Mouse (Mus musculus): ENCODE results near the gene Kank1.

Kank1 gene

DNA sequence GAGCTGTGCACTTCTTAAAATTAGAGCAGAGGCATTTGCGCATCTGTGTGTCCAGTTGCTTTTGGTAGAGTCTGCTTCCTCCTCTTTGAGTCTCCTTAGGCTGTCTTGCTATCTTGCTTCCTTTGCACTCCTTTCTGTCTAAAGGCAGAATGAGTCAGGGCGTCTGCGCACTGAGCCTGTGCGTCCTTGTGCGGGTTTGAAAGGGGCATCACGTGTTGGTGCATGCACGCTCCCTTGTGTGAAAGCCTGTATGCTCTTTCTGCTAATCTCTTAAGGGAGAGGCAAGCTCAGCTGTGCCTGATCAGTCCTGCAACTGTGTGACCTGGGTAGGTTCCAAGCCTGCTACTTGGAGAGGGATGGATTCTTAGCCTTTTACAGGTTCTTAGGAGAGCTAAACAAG, 136.0 kb downstream of the Kank1 start:
- no peak for DNase-seq

DNA sequence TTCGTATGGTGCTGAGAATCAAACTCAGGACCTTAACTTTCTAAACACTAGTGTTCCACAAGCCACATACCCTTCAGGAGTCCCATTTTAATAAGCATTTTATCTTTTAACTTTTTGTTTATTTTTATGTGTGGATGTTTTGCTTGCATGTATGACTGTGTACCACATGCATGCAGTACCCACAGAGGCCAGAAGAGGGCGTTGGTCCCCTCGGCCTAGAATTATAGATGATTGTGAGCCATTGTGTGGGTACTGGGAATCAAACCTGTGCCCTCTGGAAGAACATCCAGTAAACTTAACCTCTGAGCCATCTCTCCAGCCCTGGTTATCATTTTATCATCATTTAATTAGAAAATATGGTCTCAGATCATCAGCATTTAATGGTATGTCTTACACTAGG, 136.8 kb downstream of the Kank1 start:
- DNase-seq: no peak

DNA sequence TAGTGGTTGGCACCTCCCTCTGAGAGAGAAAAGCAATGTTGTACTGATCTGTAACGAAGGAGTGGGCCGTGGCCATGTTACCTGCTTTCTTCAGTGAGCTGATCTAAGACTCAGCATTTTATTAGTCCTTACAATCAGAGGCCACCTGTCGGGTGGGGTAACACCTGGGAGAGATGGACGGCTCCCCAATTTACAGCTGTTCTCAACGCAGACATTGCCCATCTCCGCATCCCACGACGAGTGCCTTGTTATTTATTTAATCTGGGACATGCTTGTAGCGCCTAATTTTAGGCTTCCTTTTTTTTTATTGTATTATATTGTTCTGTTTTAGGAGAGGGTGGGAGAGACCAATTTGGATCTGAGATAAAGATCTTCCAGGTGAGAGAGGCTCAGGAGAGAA, 137.4 kb downstream of the Kank1 start:
- no peak for DNase-seq

DNA sequence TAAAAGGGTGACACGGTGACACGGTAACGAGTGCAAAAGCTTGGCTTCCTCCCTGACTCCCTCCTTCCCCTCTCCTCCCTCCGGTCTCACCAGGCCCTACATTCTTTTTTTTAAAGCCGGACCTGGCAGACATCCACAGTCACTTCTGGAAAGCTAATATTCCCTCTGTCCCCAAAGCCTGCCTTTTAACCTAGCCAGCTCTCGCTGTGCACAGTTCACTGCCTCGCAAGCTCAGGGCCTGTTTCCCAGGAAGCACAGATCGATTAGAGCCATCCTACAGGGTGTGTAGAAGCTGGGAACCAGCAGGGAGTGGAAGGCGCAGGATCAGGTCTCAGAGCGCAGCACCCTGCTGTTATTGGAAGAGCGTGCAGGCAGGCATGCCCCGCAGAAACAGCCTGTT, 138.2 kb downstream of the Kank1 start:
- no peak for DNase-seq

DNA sequence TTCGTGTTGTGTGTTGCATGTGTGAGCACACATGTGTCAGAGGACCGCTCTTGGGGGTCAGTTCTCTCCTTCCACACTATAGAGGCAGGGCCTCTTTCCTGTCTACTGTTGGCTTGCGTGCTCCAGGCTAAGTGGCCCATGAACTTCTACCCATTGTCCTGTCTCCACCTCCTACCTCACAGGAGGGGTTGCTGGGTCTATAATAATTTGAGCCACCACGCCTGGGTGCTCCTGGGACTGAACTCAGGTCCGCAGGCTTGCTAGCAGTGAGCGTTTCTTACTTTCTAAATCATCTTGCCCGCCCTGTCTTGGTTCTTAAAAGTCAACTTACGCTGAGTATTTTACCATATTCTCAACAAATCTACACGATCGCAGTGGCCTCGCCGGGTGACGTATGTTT, 140.1 kb downstream of the Kank1 start:
- DNase-seq: no peak

DNA sequence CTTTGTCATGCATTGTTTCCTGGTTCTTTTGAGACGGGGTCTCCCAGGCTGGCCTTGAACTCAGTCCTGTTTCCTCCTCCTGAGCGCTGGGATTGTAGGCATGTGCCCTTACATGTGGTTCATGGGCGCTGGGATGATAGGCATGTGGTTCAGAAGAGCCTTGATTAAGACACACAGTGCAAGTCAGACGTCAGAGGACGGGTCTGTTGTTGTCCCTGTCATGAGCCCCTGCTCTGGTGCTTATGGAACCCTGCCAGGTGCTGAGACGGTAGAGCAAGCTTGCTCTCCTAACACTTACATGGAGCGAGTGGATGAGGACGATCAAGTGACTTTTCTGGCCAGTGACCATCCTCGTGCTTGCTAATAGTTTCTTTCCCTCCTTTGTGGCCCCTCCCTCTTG, 143.9 kb downstream of the Kank1 start:
- no peak for DNase-seq

DNA sequence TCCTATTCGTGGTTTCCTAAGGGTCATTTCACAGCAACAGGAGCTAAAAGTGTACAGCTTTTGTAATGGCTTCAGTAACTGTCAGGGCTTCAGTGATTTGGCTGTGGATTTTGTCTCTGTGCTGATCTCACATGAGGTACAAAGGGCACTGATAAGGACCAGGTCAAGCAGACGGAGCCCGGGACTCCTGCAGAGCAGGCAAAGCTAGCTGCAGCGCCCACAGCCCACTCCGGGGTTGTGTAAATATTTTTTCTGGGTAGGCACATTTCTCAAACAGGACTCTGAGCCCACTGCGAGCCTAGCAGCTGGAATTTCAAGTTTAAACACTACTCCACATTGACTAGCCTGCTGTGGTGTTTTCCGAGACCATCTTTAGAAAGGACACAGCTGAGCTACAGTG, 145.2 kb downstream of the Kank1 start:
- DNase-seq: no peak

DNA sequence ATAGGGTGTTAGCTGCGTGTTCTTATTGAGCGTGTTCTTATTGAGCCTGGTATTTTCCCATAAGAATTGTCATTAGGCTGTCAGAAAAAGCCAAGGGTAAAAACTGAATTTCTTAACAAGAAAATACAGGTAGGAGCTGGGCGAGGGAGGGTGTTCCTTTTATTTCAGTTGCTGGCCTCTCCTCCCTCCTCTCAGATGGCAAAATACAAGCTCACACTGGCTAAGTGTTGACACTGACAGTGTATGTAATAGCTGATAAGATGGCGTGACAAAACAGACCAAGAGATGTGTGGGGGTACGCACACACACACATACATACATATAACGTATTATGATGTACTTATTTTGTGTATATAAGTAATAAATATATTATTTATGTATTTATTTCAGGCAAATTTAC, 145.7 kb downstream of the Kank1 start:
- no peak for DNase-seq

DNA sequence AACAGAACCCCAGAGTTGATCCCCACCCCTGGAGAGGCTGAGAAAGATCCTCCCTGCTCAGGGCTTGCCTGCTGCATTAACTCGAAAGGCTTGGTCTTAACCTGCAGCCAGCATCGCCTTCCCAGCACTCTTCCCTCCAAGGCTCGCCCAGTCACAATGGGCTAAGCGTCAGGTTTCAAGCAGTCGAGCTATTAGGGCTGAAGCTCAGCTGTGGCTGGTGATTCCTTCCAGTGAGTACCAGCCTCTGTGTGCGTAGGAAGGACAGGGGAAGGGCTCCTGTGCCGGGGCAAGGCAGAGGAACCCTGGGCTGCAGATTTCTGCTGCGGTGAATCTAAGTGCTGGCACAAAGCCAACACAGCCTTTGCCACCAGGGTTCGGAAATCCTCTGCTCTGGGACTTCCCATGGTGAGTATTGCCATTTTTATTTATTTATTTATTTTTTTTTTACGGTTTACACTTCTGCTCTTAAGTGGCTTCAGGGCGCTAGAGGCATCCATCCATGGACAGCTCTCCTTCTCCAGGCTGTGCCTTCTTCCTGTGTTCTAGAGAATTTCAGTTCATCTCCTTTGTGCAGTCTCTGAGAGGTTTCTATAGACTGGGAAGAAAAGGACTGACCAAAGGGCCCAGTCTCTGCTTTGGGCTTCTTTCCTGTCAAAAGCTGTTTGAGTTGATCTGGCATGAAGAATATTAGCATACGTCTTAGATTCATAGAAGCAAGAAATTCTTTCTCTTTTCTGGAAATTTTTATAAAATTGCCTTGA, 146.8 kb downstream of the Kank1 start:
- no peak for DNase-seq

DNA sequence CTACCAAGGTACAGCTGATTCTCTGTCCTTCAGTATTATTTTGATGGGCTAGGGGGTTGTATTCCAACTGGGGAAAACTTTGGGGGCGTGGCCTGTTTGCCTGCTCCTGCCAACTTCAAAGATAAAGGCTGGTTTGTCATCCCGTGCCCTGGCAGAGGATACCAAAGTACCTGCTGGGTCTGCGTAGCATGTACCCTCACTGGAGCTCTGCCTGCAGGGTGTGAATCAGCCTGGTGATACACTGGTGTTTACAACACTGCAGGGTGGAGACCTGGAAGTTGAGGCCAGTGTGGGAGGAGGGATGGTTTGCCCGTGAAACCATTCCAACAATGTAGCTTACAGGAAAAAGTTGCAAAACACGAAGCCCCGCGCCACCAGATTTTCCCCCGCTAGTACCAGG, 149.2 kb downstream of the Kank1 start:
- DNase-seq: no peak

DNA sequence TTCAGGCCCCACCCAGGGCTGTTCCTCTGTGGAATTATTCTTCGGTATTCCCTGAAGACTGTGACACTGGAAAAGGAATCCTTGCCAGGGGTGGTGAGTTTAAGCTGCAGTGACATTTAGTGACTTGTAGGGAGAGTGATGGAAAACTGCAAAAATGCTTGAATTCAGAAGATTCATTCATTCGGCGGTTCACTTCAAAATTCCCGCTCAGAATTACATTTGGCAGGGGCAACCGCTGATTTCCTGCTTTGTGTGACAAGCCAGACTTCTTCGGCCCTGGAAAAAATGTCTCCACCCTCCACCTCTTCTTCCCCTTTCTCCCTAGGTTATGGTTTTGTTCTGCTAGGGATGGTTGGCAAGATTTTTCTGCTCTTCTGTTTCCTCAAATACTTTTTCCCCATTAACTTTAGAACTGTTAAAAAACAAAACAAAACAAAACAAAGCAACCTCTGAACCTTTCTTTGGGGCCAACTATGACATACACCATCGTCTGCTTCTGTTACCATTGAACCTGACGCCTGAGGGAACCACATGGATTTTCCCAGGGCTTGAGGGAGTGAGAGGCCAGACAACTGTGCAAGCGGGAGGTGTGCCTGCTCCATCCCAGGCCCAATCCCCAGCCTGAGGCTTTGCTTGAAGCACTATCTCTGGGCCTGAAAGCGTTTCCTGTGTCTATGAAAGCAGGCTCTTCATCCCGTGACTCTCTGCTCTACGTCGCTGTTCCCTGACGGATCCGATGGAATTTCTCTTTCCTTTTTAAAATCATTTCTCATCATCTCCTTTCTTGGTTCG, 150.1 kb downstream of the Kank1 start:
- no peak for DNase-seq

DNA sequence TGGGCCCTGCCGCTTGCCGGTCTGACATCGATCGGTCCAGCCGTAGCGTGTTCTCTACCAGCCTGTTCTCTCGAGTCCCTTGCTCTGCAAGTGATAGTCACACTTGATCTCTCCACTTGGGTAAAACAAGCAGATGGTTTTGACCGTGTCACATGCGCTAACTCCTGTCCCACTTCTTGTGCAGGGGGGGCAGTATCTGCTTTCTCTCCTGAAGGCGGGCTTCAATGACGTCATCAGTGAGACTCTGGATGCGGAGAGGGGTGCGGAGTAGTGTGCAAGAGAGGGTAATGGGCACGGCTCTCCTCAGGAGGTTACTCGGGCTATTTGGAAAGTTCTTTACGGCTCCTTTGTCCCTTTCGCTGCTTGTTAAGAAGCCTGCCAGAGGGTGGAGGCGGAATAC, 151.1 kb downstream of the Kank1 start:
- no peak for DNase-seq

DNA sequence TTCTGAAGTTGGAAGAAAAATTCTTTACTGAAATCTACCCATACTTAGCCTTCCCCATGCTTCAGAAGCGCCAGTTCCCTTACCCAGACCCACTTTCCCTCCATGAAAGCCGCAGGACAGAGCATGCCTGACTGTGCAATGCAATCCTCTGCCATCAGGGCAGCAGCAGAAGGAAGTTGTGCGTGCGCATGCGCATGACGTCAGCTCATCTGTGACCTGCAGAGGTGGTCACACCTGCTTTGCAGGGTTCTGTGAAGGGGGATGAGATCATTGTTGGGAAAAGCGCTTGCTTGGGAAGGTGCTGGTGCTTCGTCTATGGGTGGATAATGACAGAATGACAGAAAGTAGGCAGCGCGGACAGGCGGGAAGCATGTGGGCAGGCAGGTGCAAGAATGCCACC, 155.4 kb downstream of the Kank1 start:
- no peak for DNase-seq

DNA sequence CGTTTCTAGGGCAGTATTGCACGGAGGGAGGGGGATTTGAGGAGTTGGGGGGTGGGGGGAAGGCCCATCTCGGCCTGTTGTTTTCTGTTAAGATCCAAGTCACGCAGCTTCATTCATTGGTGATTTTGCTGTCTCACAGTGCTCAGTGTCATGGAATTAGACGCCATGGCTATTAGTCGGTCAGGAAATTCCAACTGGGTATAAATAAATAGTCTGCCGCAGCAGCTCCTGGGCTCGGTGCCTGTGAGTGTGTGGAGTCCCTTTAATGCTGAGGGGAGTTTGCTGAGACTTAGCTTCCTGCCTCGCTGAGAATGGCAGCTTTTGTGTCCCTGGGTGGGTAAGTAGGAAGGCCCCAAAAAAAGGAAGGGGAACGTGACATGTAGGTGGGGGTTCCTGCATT, 158.3 kb downstream of the Kank1 start:
- no peak for DNase-seq

DNA sequence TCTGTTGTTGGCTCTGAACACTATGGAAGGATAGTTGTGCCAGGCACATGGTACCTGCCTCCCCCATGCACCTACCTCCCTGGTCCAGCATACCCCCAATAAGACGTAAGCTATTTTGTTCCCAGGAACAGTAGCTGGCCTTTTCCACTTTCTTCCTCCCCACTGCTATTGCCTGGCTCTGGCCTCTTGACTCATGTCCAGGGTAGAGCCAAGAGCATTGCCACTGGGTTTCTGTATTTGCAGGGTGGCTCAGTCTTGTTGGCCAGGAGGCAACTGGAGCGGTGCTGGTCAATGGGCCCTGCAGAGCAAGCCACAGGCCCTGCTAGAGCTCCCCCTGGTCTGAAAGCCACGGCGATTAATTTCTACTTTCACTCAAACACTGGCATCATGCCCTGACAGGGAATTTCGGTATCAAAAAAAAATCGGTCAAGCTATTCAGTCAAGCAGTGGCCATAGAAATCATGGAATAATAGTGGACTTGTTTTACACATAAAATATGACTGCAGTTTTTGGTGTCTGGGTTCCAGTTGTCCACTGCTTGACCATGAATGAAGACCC, 160.0 kb downstream of the Kank1 start:
- no peak for DNase-seq

DNA sequence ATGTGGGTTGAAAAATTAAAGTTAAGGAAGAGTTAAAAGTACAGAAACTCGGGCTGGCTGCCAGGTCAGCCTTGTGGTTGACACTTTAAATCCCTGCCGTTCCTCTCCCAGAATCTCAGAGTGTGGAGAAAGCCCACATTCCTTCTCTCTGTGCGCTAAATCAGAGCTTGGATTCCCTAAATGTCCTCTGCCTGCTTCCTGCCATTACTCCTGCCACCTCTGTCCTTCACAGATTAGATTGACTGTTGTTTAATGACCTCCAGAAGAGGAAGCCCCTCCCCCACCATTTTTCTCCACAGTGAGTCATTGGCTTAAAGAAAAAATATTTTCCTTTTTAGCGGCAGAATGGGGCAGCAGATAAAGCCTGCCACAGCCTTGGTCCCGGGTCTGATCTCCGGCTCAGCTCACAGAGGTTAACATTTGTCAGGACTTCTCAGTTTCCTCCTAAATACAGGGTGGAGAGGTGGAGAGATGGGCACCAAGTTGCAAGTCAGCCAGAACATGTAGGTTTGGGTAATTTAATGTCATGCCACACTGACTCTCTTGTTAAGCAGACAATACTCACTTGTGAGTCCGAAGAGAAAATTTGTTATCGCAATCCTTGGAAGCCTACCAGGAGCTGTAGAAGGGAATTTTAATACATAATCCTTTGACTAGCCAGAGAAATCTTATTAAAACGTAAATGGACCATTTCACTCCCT, 162.9 kb downstream of the Kank1 start:
- no peak for DNase-seq

DNA sequence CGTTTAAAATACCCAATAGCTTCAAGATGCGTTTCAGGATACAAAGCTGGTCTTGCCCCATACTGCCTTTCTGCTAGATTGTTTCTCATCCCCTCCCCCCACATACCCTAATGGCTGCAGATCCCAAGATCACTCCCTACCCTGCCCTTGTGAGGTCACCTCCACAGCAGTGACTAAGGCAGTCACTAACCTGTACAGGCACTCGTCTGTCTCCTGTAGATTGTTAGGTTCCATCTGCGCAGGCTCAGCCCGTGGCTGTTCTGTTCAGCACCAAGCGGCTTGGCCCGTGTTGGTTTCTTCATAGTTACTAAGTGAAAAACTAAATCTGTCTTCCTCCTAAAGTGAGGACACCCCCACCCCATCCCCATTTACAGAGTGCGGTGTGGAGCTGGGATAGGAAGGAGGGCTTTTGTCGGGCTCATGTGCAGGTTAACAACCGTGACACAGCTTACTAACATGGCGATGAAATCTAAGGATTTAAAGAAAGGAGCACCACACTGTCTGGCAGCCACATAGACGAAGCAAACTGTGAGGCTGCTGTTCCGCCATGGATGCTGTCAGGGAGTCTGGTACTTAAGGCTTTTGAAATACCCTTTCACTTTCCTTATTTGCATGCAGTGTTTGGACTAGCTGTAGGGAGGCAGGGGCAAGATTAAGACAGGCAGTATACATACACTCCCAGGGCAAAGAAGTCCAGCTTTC, 163.6 kb downstream of the Kank1 start:
- no peak for DNase-seq

DNA sequence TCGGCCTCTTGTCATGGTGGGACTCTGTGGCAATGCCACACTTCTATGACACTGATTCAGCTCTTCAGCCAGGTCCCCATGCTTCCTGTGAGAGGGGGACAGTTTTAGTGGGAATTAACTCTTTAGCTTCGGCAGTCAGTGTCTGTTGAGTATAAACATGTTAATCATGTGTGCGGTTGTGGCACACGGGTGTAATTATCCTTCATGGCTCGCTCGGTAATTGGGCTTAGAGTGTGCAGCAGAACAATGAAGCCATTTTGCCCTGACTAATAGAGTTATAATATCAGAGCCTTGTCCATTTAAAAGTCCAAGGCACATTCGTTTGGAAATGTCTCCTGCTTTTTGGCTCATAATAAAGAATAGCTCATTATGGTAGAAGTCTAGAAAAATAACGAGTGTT, 164.7 kb downstream of the Kank1 start:
- no peak for DNase-seq

DNA sequence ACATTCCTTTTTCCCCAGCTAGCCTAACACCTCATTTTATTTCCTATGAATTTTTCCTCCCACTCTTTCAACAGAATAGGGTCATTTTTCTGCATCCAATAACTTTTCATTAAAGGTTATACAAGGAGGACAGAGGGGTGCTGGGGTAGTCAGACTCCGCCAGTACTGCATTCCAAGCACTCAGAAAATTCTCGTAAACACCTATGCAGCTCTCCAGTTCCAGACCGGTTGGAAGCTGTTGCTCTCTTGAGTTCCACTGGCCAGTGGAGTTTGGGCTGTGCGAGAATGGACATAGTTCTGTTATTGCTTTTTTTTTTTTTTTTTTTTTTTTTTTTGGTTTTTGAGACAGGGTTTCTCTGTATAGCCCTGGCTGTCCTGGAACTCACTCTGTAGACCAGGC, 167.4 kb downstream of the Kank1 start:
- DNase-seq: no peak

DNA sequence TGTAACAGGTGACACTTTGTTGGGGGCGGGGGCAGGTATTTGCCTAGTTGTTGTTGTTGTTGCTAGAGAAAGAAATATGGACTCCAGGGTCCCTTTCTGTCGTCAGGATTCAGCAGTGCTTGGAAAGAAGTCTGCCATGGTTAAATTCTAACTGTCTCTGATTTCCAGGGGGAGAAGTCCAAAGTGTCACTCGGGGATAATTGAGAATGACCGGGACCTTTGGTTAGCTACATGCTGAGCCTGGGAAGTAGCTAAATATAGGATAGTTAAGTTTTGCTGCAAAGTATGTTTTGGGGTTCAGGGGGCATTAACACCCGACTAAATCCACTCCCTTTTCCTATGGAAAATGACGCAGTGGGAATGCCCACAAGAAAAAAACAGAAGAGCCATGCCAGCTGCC, 169.2 kb downstream of the Kank1 start:
- no peak for DNase-seq

DNA sequence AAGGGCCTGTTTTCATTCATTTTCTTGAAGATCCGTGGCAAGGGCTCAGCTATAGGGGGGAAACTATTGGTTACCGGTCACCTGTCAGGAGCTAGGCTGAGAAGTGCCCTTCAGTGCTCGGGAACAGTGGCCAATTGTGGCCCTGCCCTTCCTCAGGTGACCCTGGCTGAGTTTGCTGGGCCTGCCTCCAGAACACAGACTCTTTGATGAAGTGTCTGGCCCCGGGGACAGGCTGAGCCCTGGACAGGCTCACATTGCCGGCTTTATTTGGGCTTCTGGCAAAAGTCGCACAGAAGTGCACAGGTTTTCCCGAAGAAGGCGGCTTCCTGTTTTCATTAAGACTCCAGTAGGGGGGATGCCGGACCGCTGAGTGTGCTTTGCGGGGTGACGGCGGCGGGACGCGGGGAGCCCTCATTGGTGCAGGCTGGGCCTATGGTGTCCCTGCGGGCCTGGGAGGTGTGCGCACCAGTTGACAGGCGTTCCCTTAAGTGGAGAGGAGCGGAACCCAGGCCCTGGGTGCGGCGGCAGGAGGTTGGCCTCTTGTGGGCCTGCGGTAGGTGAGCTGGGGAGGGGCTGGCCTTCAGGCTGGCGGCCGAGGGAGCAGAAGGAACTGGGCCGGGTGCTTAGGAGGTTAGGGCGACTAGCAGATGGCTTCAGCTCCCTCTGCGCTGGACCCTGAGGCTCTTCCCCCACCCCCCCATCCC, 169.9 kb downstream of the Kank1 start:
- no peak for DNase-seq

DNA sequence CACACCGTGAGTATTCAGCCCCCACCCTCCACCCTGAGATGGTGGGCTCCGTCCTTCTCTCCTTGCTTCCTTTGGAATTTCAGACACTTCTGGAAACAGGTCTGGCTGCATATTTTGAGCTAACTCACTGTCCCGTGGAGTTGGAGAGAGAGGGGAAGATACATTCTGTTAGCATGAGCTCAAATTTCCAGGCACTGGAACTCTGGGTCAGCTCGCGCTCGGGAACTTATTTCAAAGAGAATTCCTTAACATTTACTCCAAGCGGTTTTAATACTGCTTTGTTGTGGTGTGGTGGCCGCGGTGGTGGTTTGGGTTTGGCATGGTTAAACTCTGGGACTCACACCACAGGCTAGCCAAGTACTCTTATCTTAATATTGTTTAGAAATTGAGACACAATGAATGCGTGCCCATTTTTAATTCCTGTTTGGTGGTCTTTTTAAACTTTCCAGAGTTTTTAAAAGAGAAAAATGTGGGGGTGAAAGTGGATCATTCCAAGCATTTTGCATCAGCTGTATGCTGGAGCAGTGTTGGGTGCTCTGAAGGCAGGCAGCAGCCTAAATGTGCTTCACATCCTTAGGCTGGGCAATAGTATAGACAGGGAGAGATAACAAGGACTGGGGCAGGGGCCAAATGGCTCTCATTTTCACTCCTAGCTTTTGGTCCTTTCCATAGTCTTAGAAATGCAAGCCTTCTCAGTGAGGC, 170.6 kb downstream of the Kank1 start:
- no peak for DNase-seq
